Mouse (Mus musculus) lung, embryonic 16.5 days (tissue): ENCODE measurements around the gene Trir. TPM values are rescaled to one million over a fixed set of nuclear protein-coding genes. Genes with fewer than 3 reads are reported as not detected.
A peak's percentile ranks its signal among the peaks of the same experiment; 100 is the strongest.

ENCODE experiments used
- ATAC-seq: fragments of 200-750 bp; cut with Nextera tagmentation; 2 replicates; pipeline ENCODE4 v1.8.0; 2017; ENCODE audit warnings: low read depth, mild to moderate bottlenecking, moderate library complexity
- H3K27ac ChIP-seq: fragments of 300-500 bp; sonication (generic); 2 replicates; pipeline ENCODE4 v1.5.1; 2014; ENCODE audit warnings: mild to moderate bottlenecking, control low read depth, low read length
- H3K27me3 ChIP-seq: fragments of 300-500 bp; sonication (generic); 2 replicates; pipeline ENCODE4 v1.6.1; 2014; ENCODE audit warnings: low read depth, low read length, mixed read lengths; ENCODE audit not compliant: control insufficient read depth, insufficient read depth
- H3K36me3 ChIP-seq: fragments of 300-500 bp; sonication (generic); 2 replicates; pipeline ENCODE4 v1.6.1; 2014; ENCODE audit warnings: low read length; ENCODE audit not compliant: control insufficient read depth, insufficient read depth
- H3K4me1 ChIP-seq: fragments of 300-500 bp; sonication (generic); replicated peaks from 2 replicates; pipeline ENCODE4 v1.6.1; 2014; ENCODE audit warnings: low read length, mixed read lengths; ENCODE audit not compliant: control insufficient read depth, insufficient read depth
- H3K4me2 ChIP-seq: fragments of 300-500 bp; sonication (generic); 2 replicates; pipeline ENCODE4 v1.6.1; 2014; ENCODE audit warnings: low read depth, low read length, control low read depth
- H3K4me3 ChIP-seq: fragments of 300-500 bp; sonication (generic); 2 replicates; pipeline ENCODE4 v1.5.1; 2014; ENCODE audit warnings: mild to moderate bottlenecking, low read length, control low read depth
- H3K9ac ChIP-seq: fragments of 300-500 bp; sonication (generic); 2 replicates; pipeline ENCODE4 v1.6.1; 2014; ENCODE audit warnings: low read length, control low read depth
- H3K9me3 ChIP-seq: fragments of 300-500 bp; sonication (generic); 2 replicates; pipeline ENCODE4 v1.6.1; 2016; ENCODE audit warnings: low read length; ENCODE audit not compliant: control insufficient read depth
- WGBS: fragments of 180-500 bp; shearing (Covaris S2); extraction: QIAGEN DNeasy Blood & Tissue Kit; methylation state at CpG from one replicate; pipeline ENCODE4 v1.1.7; 2014; 5-methylcytosine and 5-hydroxymethylcytosine counted together
- polyA plus RNA-seq: library from polyadenylated mRNA; unstranded; fragments of >200 nt; fragmentation: Nextera tagmentation; extraction: Ambion mirVana; gene quantifications from 2 replicates; pipeline ENCODE4 v1.2.1, GENCODE M21; 2015

Trir gene
- polyA plus RNA-seq, 1 experiment from 2014 or later = 101 TPM

DNA sequence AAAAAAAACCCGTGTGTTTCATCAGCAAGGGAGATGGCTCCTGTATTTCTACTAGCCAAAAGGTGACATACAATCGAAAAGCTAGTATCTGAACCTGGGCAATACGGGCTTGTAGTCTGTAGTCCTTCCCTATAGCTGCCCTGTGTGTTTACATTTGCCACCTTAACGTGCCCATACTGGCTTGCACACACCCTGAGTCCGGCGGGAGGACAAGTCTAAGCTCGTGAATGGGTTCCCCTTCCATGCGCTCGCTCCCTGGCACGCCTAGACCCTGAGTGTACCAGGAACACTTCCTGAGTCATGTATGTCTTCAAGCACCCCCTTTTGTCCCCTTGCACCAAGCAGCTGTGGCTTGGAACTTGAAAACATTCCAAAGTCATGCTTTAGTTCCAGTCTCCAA, 9.9 kb upstream of the Trir start:
- ATAC-seq = no peak
- Histone ChIP-seq H3K27me3 (peaks cover 14% of the 10 kb centered on the region), H3K27ac (no peak overlapping the region), H3K4me2 (no peak overlapping the region), H3K36me3 (peaks cover 16% of the 10 kb centered on the region), H3K9me3 (no peaks in the 10 kb centered on the region), H3K4me3 (no peak overlapping the region), H3K9ac (no peak overlapping the region), H3K4me1 (no peaks in the 10 kb centered on the region)
- 56% methylated on average over 10 of the region's 10 CpGs for WGBS

DNA sequence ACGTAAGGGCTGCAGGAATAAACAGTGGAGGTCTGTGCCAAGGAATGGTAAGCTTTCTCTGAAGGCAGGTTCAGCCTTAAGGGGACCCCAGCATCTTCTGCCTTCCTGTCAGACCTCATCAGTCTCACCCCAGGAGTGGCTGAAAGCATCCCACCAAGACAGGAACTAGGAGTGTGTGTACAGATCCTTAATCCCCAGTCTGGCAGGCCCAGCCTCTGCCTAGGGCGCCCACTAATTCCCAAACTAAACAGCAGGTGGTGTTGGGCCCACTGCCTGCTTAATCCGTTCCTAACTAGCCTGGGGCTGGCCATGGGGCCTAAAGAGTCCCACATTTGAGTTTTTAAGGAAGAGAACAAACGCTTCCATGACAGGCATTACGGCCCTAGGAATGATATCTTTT, 9.4 kb upstream of the Trir start:
- H3K27ac ChIP-seq = no peak overlapping the region
- H3K4me2 ChIP-seq = no peak overlapping the region
- H3K36me3 ChIP-seq = peaks cover 16% of the 10 kb centered on the region
- no peak overlapping the region for H3K9ac ChIP-seq
- WGBS = 46% methylated on average over 5 of the region's 5 CpGs
- H3K4me3 ChIP-seq = no peak overlapping the region
- no peaks in the 10 kb centered on the region for H3K4me1 ChIP-seq
- peaks cover 13% of the 10 kb centered on the region for H3K27me3 ChIP-seq
- ATAC-seq = no peak
- H3K9me3 ChIP-seq = no peaks in the 10 kb centered on the region

DNA sequence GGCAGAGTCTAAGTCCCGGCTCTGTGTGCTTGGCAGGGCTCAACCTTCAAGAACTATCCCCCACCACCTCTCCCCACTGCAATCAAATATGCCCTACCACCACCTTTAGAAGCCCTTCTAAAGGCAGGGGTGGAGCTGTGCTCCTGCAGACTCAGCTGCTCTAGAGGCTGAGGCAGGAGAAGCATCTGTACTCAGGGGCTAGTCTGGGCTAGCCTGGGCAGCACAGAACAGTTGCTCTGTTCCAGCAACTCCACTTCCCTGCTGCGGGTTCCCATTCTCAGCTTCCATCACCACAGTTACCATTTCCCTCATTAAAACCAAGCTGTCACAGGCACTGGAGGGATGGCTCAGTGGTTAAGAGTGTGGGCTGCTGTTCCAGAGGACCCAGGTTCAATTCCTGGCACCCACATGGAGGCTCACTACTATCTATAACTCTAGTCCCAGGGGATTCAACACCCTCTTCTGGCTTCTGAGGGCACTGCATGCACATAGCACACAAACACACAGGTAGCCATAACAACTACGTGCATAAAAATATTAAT, 5.0 kb upstream of the Trir start:
- Histone ChIP-seq H3K4me3 (no peak overlapping the region), H3K9me3 (no peaks in the 10 kb centered on the region), H3K27me3 (no peaks in the 10 kb centered on the region), H3K4me2 (no peak overlapping the region), H3K9ac (no peak overlapping the region), H3K27ac (no peak overlapping the region), H3K36me3 (peaks cover 23% of the 10 kb centered on the region), H3K4me1 (peaks cover 13% of the 10 kb centered on the region)
- 93% methylated on average over 3 of the region's 3 CpGs for WGBS
- no peak for ATAC-seq

DNA sequence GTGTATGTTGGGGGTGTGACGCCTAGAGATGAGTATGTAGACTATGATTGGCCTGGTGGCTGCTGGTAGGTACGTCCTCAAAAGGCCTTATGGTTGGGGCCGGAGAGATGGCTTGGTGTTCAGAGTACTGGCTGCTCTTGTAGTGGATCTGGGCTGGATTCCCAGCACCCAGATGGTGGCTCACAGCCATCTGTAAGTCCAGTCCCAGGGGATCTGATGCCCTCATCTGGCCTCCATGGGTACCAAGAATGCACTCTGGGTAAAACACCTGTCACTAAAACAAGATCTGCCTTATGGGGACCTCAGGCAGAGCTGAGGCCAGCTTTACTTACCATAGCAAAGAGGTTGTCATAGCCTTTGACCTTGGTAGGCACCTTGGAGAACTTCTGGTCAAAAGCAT, 2.8 kb upstream of the Trir start:
- Histone ChIP-seq H3K4me2 (no peak overlapping the region), H3K9ac (no peak overlapping the region), H3K36me3 (peaks cover 12% of the 10 kb centered on the region), H3K4me3 (no peak overlapping the region; the same call in 1 of the 2 replicates), H3K9me3 (no peaks in the 10 kb centered on the region), H3K27ac (no peak overlapping the region), H3K4me1 (peaks cover 23% of the 10 kb centered on the region), H3K27me3 (no peaks in the 10 kb centered on the region)
- 96% methylated on average over 3 of the region's 3 CpGs for WGBS
- no peak for ATAC-seq

DNA sequence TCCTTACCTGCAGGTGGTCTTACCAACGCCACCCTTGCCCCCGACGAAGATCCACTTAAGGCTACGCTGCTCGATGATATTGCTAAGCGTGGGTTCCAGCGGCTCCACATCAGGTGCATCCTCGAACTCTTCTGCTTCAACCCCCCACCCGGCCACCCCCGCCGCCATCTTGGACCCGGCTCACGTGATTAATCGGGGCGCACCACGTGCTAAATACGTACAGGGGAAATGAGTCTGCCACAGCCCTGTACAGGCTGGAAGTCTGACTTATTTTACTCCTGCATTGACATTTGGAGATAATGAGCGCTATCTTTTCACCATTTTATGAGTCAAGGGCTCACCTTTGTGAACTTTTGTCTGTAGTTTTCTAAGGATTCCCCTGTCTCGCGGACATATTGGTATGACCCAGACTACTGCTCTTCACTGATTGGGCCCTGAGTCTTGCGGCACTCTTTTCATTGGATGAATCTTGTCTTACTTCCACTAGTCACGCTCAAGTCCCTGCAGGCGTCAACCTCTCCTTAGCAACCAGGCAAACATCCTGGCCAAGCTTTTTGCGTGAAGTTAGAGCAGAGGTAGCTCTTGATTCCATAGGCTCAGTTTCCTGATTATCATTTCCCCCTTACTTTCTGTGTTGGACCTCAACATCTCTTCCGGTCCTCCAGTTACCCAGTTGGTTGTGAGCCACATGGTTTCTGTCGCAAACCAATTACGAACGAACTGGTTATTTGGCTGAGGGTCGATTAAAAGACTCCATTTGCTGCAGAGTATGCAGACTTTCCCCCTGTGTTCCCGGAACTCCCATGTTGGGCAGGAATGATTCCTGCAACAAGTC, 1.3 kb upstream of the Trir start, which contains the start of gene Asna1:
Asna1 (minus strand) TSS at position 184 of the 835 bp plus-strand sequence.
- Histone ChIP-seq H3K27me3 (no peaks in the 10 kb centered on the region), H3K4me1 (peaks cover 24% of the 10 kb centered on the region), H3K9ac (peak within 1 kb of the TSS; percentile 80), H3K27ac (peak within 1 kb of the TSS; percentile 77), H3K4me3 (peak within 1 kb of the TSS; percentile 98), H3K4me2 (peak within 1 kb of the TSS; percentile 92), H3K36me3 (peaks cover 17% of the 10 kb centered on the region), H3K9me3 (no peaks in the 10 kb centered on the region)
- peak; percentile 92 for ATAC-seq
- WGBS = 5% methylated on average over 30 of the region's 30 CpGs

DNA sequence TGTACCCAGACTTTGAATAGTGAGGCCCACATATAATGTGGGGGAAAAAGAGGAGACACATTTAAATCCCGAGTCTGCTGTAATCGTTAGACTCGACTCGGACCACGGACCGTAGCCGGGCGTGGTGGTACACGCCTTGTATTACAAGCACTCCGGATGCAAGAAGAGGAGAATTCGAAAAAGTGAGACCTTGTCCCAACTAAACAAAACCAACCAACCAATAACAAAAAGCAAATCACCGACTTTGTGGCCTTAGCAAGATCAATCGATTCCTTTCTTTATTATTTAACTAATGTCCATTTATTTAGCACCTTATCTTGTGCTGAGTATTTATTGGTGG, 863 bp downstream of the Trir start:
- Histone ChIP-seq H3K4me2 (peak overlapping the region; percentile 90), H3K4me1 (peaks cover 24% of the 10 kb centered on the region), H3K9ac (peak overlapping the region; percentile 100), H3K36me3 (peaks cover 35% of the 10 kb centered on the region), H3K27me3 (no peaks in the 10 kb centered on the region), H3K9me3 (no peaks in the 10 kb centered on the region), H3K4me3 (peak overlapping the region; percentile 98), H3K27ac (peak overlapping the region; percentile 87)
- no peak for ATAC-seq
- WGBS = under 1% methylated on average over 13 of the region's 13 CpGs

DNA sequence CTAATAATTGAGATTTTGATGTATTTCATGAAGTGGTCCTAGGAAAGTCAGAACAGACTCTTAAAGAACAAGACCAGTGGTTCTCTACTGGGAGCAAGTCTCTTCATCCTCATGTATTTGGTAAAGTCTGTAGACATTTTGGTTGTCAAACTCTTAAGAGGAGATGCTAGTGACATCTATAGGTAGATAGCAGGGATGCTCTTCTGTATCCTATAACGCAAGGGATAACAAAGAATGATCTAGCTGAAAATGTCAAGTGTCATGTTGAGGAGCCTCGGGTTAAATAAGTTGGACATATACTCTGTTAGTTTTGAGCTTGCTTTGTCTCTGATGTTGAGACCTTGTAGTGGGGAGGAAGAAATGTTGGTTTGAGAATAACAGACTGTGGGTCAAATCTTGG, 1.3 kb downstream of the Trir start:
- Histone ChIP-seq H3K9ac (peak overlapping the region; percentile 100), H3K9me3 (no peaks in the 10 kb centered on the region), H3K4me2 (peak overlapping the region; percentile 90), H3K27ac (no peak overlapping the region), H3K27me3 (no peaks in the 10 kb centered on the region), H3K4me1 (peaks cover 24% of the 10 kb centered on the region), H3K36me3 (peaks cover 39% of the 10 kb centered on the region), H3K4me3 (peak overlapping the region; percentile 98)
- ATAC-seq = no peak
- WGBS = 13% methylated on average over 2 of the region's 2 CpGs

DNA sequence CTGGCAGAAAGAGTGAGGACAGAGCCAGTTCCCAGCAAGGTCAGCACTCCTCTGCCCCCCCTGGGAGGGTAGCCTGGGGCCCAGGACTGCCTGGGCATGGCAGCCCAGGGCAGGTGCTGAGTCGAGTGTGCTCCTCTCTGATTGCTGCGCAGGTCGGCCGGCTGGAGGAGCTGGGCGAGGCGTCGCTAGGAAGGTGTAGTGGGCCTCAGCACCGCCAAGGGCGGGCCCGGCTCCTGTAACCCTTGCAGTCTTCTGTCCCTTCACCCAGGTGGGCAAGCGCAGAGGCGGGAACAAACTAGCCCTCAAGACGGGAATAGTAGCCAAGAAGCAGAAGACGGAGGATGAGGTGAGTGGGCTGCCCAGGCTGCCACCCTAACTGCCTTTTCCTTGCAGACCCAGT, 2.6 kb downstream of the Trir start:
- peaks cover 21% of the 10 kb centered on the region for H3K4me1 ChIP-seq
- no peak overlapping the region for H3K4me2 ChIP-seq
- H3K9ac ChIP-seq = no peak overlapping the region
- H3K36me3 ChIP-seq = peaks cover 34% of the 10 kb centered on the region
- ATAC-seq = no peak
- no peaks in the 10 kb centered on the region for H3K9me3 ChIP-seq
- H3K4me3 ChIP-seq = no peak overlapping the region
- WGBS = 81% methylated on average over 14 of the region's 14 CpGs
- H3K27ac ChIP-seq = no peak overlapping the region
- H3K27me3 ChIP-seq = no peaks in the 10 kb centered on the region

DNA sequence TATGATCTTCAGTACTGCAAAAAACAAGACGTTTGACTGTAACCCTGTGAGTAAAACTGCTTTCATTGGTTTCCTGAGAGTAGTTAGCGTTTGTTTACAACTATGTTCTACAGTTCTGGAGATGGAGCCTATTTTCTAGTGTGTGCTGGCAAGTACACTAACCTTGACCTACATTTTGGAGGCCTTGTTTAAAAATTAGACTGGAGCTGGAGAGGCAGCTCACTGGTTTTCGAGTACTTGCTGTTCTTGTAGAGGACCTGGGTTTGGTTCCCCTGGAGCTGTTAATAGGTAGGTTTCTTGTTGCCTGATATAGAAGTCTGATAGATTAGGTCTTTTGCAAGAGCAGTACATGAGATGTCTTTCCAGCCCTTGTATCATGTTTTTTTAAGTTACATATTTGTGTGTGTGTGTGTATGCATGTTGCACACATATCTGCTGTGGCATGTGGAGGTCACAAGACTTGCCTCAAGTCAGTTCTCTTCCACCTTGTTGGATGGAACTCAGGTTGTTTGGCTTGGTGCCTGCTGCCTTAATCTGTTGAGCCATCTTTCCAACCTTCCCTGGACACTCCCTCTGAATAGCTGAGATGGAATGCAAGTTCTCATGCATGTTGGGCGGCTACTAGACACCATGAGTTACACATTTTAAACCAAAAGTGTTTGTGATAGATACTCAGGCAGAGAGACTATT, 6.1 kb downstream of the Trir start:
- Histone ChIP-seq H3K27me3 (no peaks in the 10 kb centered on the region), H3K4me3 (no peak overlapping the region), H3K9me3 (no peaks in the 10 kb centered on the region), H3K4me1 (peaks cover 20% of the 10 kb centered on the region), H3K4me2 (no peak overlapping the region), H3K27ac (no peak overlapping the region), H3K9ac (no peak overlapping the region), H3K36me3 (peaks cover 34% of the 10 kb centered on the region)
- ATAC-seq = no peak
- 71% methylated on average over 4 of the region's 4 CpGs for WGBS
